Mouse (Mus musculus): Measurements from ENCODE around the gene Mitf.

Mitf gene

GRCm38 (mm10) chr6:97781316-97781715, 25.5 kb upstream of the Mitf start:
- H3K27me3 ChIP-seq (ENCODE audit: insufficient read depth, low read length), result no peaks in the 10 kb centered on the region
- H3K36me3 ChIP-seq (ENCODE audit: insufficient read depth, low read length), result no peaks in the 10 kb centered on the region
- TF ChIP-seq NANOG (IDR thresholded peaks at IDR 0.05; ENCODE audit: borderline replicate concordance, low read length) (no peak), CTCF (conservative IDR thresholded peaks at IDR 0.05; ENCODE audit: low read length) (no peak), POU5F1 (IDR thresholded peaks at IDR 0.05; ENCODE audit: borderline replicate concordance, low read length) (no peak)
- no peaks in the 10 kb centered on the region for H3K4me1 ChIP-seq (replicated peaks; ENCODE audit: low read depth, low read length)
- no peak overlapping the region for H3K4me3 ChIP-seq (replicated peaks; ENCODE audit: low read length)
- no peaks in the 10 kb centered on the region for H3K9me3 ChIP-seq (ENCODE audit: low read length)

GRCm38 (mm10) chr6:97782291-97782690, 24.6 kb upstream of the Mitf start:
- Histone ChIP-seq H3K27me3 (ENCODE audit: insufficient read depth, low read length) (no peaks in the 10 kb centered on the region), H3K4me3 (replicated peaks; ENCODE audit: low read length) (no peak overlapping the region), H3K9me3 (ENCODE audit: low read length) (no peaks in the 10 kb centered on the region), H3K36me3 (ENCODE audit: insufficient read depth, low read length) (no peaks in the 10 kb centered on the region), H3K4me1 (replicated peaks; ENCODE audit: low read depth, low read length) (no peaks in the 10 kb centered on the region)
- TF ChIP-seq CTCF (conservative IDR thresholded peaks at IDR 0.05; ENCODE audit: low read length) (no peak), POU5F1 (IDR thresholded peaks at IDR 0.05; ENCODE audit: borderline replicate concordance, low read length) (no peak), NANOG (IDR thresholded peaks at IDR 0.05; ENCODE audit: borderline replicate concordance, low read length) (no peak)

GRCm38 (mm10) chr6:97786871-97787270, 20.0 kb upstream of the Mitf start:
- H3K4me3 ChIP-seq (replicated peaks; ENCODE audit: low read length), result no peak overlapping the region
- no peaks in the 10 kb centered on the region for H3K36me3 ChIP-seq (ENCODE audit: insufficient read depth, low read length)
- no peak for TF ChIP-seq POU5F1 (IDR thresholded peaks at IDR 0.05; ENCODE audit: borderline replicate concordance, low read length)
- no peak for TF ChIP-seq CTCF (conservative IDR thresholded peaks at IDR 0.05; ENCODE audit: low read length)
- TF ChIP-seq NANOG (IDR thresholded peaks at IDR 0.05; ENCODE audit: borderline replicate concordance, low read length), result no peak
- H3K27me3 ChIP-seq (ENCODE audit: insufficient read depth, low read length), result no peaks in the 10 kb centered on the region
- H3K9me3 ChIP-seq (ENCODE audit: low read length), result no peaks in the 10 kb centered on the region
- no peaks in the 10 kb centered on the region for H3K4me1 ChIP-seq (replicated peaks; ENCODE audit: low read depth, low read length)

- no peak for TF ChIP-seq POU5F1 (IDR thresholded peaks at IDR 0.05; ENCODE audit: borderline replicate concordance, low read length)
- TF ChIP-seq CTCF (conservative IDR thresholded peaks at IDR 0.05; ENCODE audit: low read length), result no peak
- TF ChIP-seq NANOG (IDR thresholded peaks at IDR 0.05; ENCODE audit: borderline replicate concordance, low read length), result no peak
- no peaks in the 10 kb centered on the region for H3K27me3 ChIP-seq (ENCODE audit: insufficient read depth, low read length)
- H3K36me3 ChIP-seq (ENCODE audit: insufficient read depth, low read length), result no peaks in the 10 kb centered on the region
- no peaks in the 10 kb centered on the region for H3K9me3 ChIP-seq (ENCODE audit: low read length)
- no peak overlapping the region for H3K4me3 ChIP-seq (replicated peaks; ENCODE audit: low read length)
- H3K4me1 ChIP-seq (replicated peaks; ENCODE audit: low read depth, low read length), result no peaks in the 10 kb centered on the region
Observed at GRCm38 (mm10) chr6:97788361-97788974, 18.4 kb upstream of the Mitf start.

GRCm38 (mm10) chr6:97789700-97790099, 17.2 kb upstream of the Mitf start:
- Histone ChIP-seq H3K9me3 (ENCODE audit: low read length) (no peaks in the 10 kb centered on the region), H3K4me3 (replicated peaks; ENCODE audit: low read length) (no peak overlapping the region), H3K27me3 (ENCODE audit: insufficient read depth, low read length) (no peaks in the 10 kb centered on the region), H3K36me3 (ENCODE audit: insufficient read depth, low read length) (no peaks in the 10 kb centered on the region), H3K4me1 (replicated peaks; ENCODE audit: low read depth, low read length) (no peaks in the 10 kb centered on the region)
- TF ChIP-seq CTCF (conservative IDR thresholded peaks at IDR 0.05; ENCODE audit: low read length) (no peak), POU5F1 (IDR thresholded peaks at IDR 0.05; ENCODE audit: borderline replicate concordance, low read length) (no peak), NANOG (IDR thresholded peaks at IDR 0.05; ENCODE audit: borderline replicate concordance, low read length) (no peak)

GRCm38 (mm10) chr6:97792104-97792503, 14.7 kb upstream of the Mitf start:
- no peak overlapping the region for H3K4me3 ChIP-seq (replicated peaks; ENCODE audit: low read length)
- no peaks in the 10 kb centered on the region for H3K4me1 ChIP-seq (replicated peaks; ENCODE audit: low read depth, low read length)
- H3K9me3 ChIP-seq (ENCODE audit: low read length), result no peaks in the 10 kb centered on the region
- no peaks in the 10 kb centered on the region for H3K36me3 ChIP-seq (ENCODE audit: insufficient read depth, low read length)
- H3K27me3 ChIP-seq (ENCODE audit: insufficient read depth, low read length), result no peaks in the 10 kb centered on the region
- peak; percentile 18; the same call in 1 of the 2 replicates for TF ChIP-seq CTCF (conservative IDR thresholded peaks at IDR 0.05; ENCODE audit: low read length)
- no peak for TF ChIP-seq POU5F1 (IDR thresholded peaks at IDR 0.05; ENCODE audit: borderline replicate concordance, low read length)

- no peak overlapping the region for H3K4me3 ChIP-seq (replicated peaks; ENCODE audit: low read length)
- no peaks in the 10 kb centered on the region for H3K36me3 ChIP-seq (ENCODE audit: insufficient read depth, low read length)
- no peaks in the 10 kb centered on the region for H3K9me3 ChIP-seq (ENCODE audit: low read length)
- no peaks in the 10 kb centered on the region for H3K27me3 ChIP-seq (ENCODE audit: insufficient read depth, low read length)
- H3K4me1 ChIP-seq (replicated peaks; ENCODE audit: low read depth, low read length), result no peaks in the 10 kb centered on the region
- no peak for TF ChIP-seq NANOG (IDR thresholded peaks at IDR 0.05; ENCODE audit: borderline replicate concordance, low read length)
- TF ChIP-seq CTCF (conservative IDR thresholded peaks at IDR 0.05; ENCODE audit: low read length), result no peak
- TF ChIP-seq POU5F1 (IDR thresholded peaks at IDR 0.05; ENCODE audit: borderline replicate concordance, low read length), result no peak
Observed at GRCm38 (mm10) chr6:97795175-97795574, 11.7 kb upstream of the Mitf start.

- Histone ChIP-seq H3K36me3 (ENCODE audit: insufficient read depth, low read length) (no peaks in the 10 kb centered on the region), H3K27me3 (ENCODE audit: insufficient read depth, low read length) (no peaks in the 10 kb centered on the region), H3K9me3 (ENCODE audit: low read length) (no peaks in the 10 kb centered on the region), H3K4me3 (replicated peaks; ENCODE audit: low read length) (no peak overlapping the region), H3K4me1 (replicated peaks; ENCODE audit: low read depth, low read length) (no peaks in the 10 kb centered on the region)
- TF ChIP-seq NANOG (IDR thresholded peaks at IDR 0.05; ENCODE audit: borderline replicate concordance, low read length) (no peak), CTCF (conservative IDR thresholded peaks at IDR 0.05; ENCODE audit: low read length) (no peak), POU5F1 (IDR thresholded peaks at IDR 0.05; ENCODE audit: borderline replicate concordance, low read length) (no peak)
Observed at GRCm38 (mm10) chr6:97800615-97801014, 6.2 kb upstream of the Mitf start.

GRCm38 (mm10) chr6:97806051-97806450, 801 bp upstream of the Mitf start:
- no peak for TF ChIP-seq POU5F1 (IDR thresholded peaks at IDR 0.05; ENCODE audit: borderline replicate concordance, low read length)
- TF ChIP-seq NANOG (IDR thresholded peaks at IDR 0.05; ENCODE audit: borderline replicate concordance, low read length), result no peak
- TF ChIP-seq CTCF (conservative IDR thresholded peaks at IDR 0.05; ENCODE audit: low read length), result no peak
- H3K9me3 ChIP-seq (ENCODE audit: low read length), result no peaks in the 10 kb centered on the region

More at GRCm38 (mm10) chr6:97806051-97806450, 801 bp upstream of the Mitf start:
- H3K4me3 ChIP-seq (replicated peaks; ENCODE audit: low read length), result no peak overlapping the region
- no peaks in the 10 kb centered on the region for H3K36me3 ChIP-seq (ENCODE audit: insufficient read depth, low read length)
- peaks cover 10% of the 10 kb centered on the region; the same call in 1 of the 2 replicates for H3K4me1 ChIP-seq (replicated peaks; ENCODE audit: low read depth, low read length)
- H3K27me3 ChIP-seq (ENCODE audit: insufficient read depth, low read length), result peaks cover 12% of the 10 kb centered on the region

Measured in E14TG2a.4 (cell line).